In the genomic region with DNA sequence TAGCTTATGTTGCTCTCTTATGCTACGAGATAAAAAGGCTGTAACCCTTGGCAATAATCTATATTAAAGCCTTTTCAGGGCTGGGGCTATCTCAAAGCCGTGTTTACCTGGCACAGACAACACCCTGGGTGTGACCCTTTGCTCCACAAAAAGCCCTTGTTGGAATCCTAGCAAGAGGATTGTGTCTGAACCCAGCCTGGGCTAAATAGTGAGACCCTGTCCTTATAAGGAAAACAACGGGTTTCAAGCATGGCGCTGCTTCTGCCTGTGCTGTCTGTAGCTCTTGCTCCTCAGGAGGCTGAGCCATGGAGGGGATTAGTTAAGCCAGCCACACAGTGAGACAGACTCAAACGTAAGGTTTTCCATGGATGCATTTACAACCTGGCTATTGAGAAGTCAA, we compare ENCODE assay signal across 19 mouse cellular contexts. TPM values are rescaled to one million over a fixed set of nuclear protein-coding genes. Genes with fewer than 3 reads are reported as not detected.
DNase-seq lines count a peak whose midpoint lies in the region; ATAC-seq and TF ChIP-seq lines count a peak whose summit lies in the region.
"Had no signal": no experiment of that assay in that cellular context is flagged by ENCODE, and none has a peak within 500 bp of the region (broad histone marks: within the 10 kb centered on the region; RNA-seq: fewer than 3 reads in every experiment).

No protein-coding gene starts in this region.

- H3K27ac ChIP-seq in intestine, embryonic 14.5 days (ENCODE audit: low read depth) = no peak overlapping the region
- no peak overlapping the region for H3K27ac ChIP-seq in intestine, postnatal 0 days (ENCODE audit: low read depth, low read length)
- peak overlapping the region; percentile 33; the same call in 1 of the 2 replicates for H3K27ac ChIP-seq in ES-E14 (ENCODE audit: insufficient read depth, low read depth, low read length, poor library complexity, severe bottlenecking)
- H3K27ac ChIP-seq: embryonic facial prominence, embryonic 15.5 days; forebrain, embryonic 12.5 days had no signal

- 72% methylated on average over 5 of the region's 5 CpGs for WGBS in intestine, embryonic 14.5 days
- 55% methylated on average over 5 of the region's 5 CpGs for WGBS in intestine, postnatal 0 days

- no peak for ATAC-seq in intestine, embryonic 14.5 days (replicated peaks; ENCODE audit: low FRiP score, low TSS enrichment, low read depth)
- ATAC-seq in intestine, postnatal 0 days = no peak
- ATAC-seq: hindbrain, embryonic 16.5 days; inflammation-experienced regulatory T-cells, adult 6 months had no signal

- no peaks in the 10 kb centered on the region for H3K9me3 ChIP-seq in intestine, embryonic 14.5 days (ENCODE audit: control insufficient read depth, low read length)
- no peaks in the 10 kb centered on the region for H3K9me3 ChIP-seq in intestine, postnatal 0 days (ENCODE audit: control insufficient read depth)
- no peaks in the 10 kb centered on the region for H3K9me3 ChIP-seq in ES-E14 (ENCODE audit: control insufficient read depth, insufficient read depth, low read depth, low read length)
- H3K9me3 ChIP-seq: embryonic facial prominence, embryonic 15.5 days; forebrain, embryonic 12.5 days; heart, embryonic 12.5 days had no signal

- DNase-seq in intestine, embryonic 14.5 days (ENCODE audit: low spot score) = peak; percentile 49
- no peak for DNase-seq in ES-E14 (ENCODE audit: low read depth, low spot score)
- peak; percentile 63 for DNase-seq in R1 (ENCODE audit: low read depth, low spot score)
- DNase-seq in kidney, postnatal 10 days = no peak
- DNase-seq in urinary bladder, postnatal 36 days (ENCODE audit: low spot score in 2 of 2) = no peak
- DNase-seq: adrenal gland, adult 8-10 months; adrenal gland, postnatal 36 days; cerebellum, adult 11 months; cerebellum, adult 8-10 months; cerebellum, postnatal 14 days; embryo, embryonic 11 days; gastrocnemius, postnatal 10 days had no signal

- H3K4me3 ChIP-seq in intestine, embryonic 14.5 days (ENCODE audit: low read depth, low read length) = no peak overlapping the region
- no peak overlapping the region for H3K4me3 ChIP-seq in intestine, postnatal 0 days (ENCODE audit: low read depth, low read length)
- no peak overlapping the region for H3K4me3 ChIP-seq in ES-E14 (ENCODE audit: insufficient read depth in 1 of 2, low read depth in 1 of 2, low read length in 2 of 2, poor library complexity in 1 of 2, severe bottlenecking in 1 of 2)
- H3K4me3 ChIP-seq: embryonic facial prominence, embryonic 15.5 days; erythroblast, embryonic 14.5 days; forebrain, embryonic 12.5 days; heart, embryonic 12.5 days had no signal

- H3K4me2 ChIP-seq in intestine, embryonic 14.5 days (ENCODE audit: low read length) = no peak overlapping the region
- no peak overlapping the region for H3K4me2 ChIP-seq in intestine, postnatal 0 days (replicated peaks; ENCODE audit: low read depth)
- H3K4me2 ChIP-seq: embryonic facial prominence, embryonic 15.5 days; forebrain, embryonic 12.5 days; heart, embryonic 12.5 days had no signal

- H3K27me3 ChIP-seq in intestine, embryonic 14.5 days (replicated peaks; ENCODE audit: control insufficient read depth, insufficient read depth, low read length) = no peaks in the 10 kb centered on the region
- no peaks in the 10 kb centered on the region for H3K27me3 ChIP-seq in intestine, postnatal 0 days (replicated peaks; ENCODE audit: control insufficient read depth, insufficient read depth, low read length)
- H3K27me3 ChIP-seq: embryonic facial prominence, embryonic 15.5 days; forebrain, embryonic 12.5 days; heart, embryonic 12.5 days had no signal

- TF ChIP-seq CTCF in intestine, postnatal 0 days (IDR thresholded peaks at IDR 0.05; ENCODE audit: low read depth) = no peak

- H3K36me3 ChIP-seq in intestine, embryonic 14.5 days (ENCODE audit: control insufficient read depth, insufficient read depth, low read length) = peaks cover 9% of the 10 kb centered on the region
- peaks cover 13% of the 10 kb centered on the region for H3K36me3 ChIP-seq in intestine, postnatal 0 days (ENCODE audit: control insufficient read depth, insufficient read depth)
- H3K36me3 ChIP-seq in ES-E14 (ENCODE audit: control insufficient read depth, insufficient read depth, low read length, poor library complexity, severe bottlenecking) = no peaks in the 10 kb centered on the region

- no peaks in the 10 kb centered on the region for H3K4me1 ChIP-seq in intestine, embryonic 14.5 days (replicated peaks; ENCODE audit: control insufficient read depth, insufficient read depth, low read length)
- no peaks in the 10 kb centered on the region for H3K4me1 ChIP-seq in intestine, postnatal 0 days (replicated peaks; ENCODE audit: control insufficient read depth, insufficient read depth, low read length)
- H3K4me1 ChIP-seq in ES-E14 (ENCODE audit: control insufficient read depth in 2 of 2, insufficient read depth in 2 of 2, low read length in 2 of 2, poor library complexity in 1 of 2) = peaks cover 0 to 10% of the 10 kb centered on the region in 2 experiments; a peak in 2 of 4 replicates
- H3K4me1 ChIP-seq: embryonic facial prominence, embryonic 15.5 days; forebrain, embryonic 12.5 days; heart, embryonic 12.5 days had no signal

- in situ Hi-C loops in ES-E14 (cut with MboI; ENCODE audit: low sequenced_read_pairs in 2 of 2, unreplicated experiment in 2 of 2) = no loop called here

- no peak overlapping the region for H3K9ac ChIP-seq in intestine, embryonic 14.5 days (ENCODE audit: low read length)
- H3K9ac ChIP-seq in intestine, postnatal 0 days (ENCODE audit: low read depth, low read length) = no peak overlapping the region
- H3K9ac ChIP-seq in ES-E14 (ENCODE audit: insufficient read depth, low read depth, low read length, poor library complexity, severe bottlenecking) = no peak overlapping the region
- H3K9ac ChIP-seq: embryonic facial prominence, embryonic 15.5 days; forebrain, embryonic 12.5 days; heart, embryonic 12.5 days had no signal

TF ChIP-seq in ES-E14, 5 proteins besides CTCF, POLR2A, EP300 and RAD21:
- TF ChIP-seq ZNF384 (IDR thresholded peaks at IDR 0.05; ENCODE audit: low read depth, low read length) = no peak
- TF ChIP-seq HCFC1 (IDR thresholded peaks at IDR 0.05; ENCODE audit: borderline replicate concordance, insufficient read depth, low read length) = no peak
- TF ChIP-seq ZC3H11A (IDR thresholded peaks at IDR 0.05; ENCODE audit: borderline replicate concordance, low read depth, low read length) = no peak
- no peak for TF ChIP-seq CHD2 (IDR thresholded peaks at IDR 0.05; ENCODE audit: low read depth, low read length)
- no peak for TF ChIP-seq MAFK (IDR thresholded peaks at IDR 0.05; ENCODE audit: insufficient read depth, low read depth, low read length)

RNA-seq across cellular contexts. Expression of a gene that starts 31.8 kb away (rescaled TPM):
- 145 and 146 TPM in 2 replicates for polyA plus RNA-seq in intestine, embryonic 14.5 days (2014; fragmentation: Nextera tagmentation; extraction: Ambion mirVana)
- 87.1 and 95.3 TPM in 2 replicates for polyA plus RNA-seq in intestine, postnatal 0 days (2015; fragmentation: Nextera tagmentation; extraction: Ambion mirVana)
- 27.1 and 37.0 TPM in 2 replicates for total RNA-seq in ES-E14 (2012; rRNA removed)

Comparison
In these comparisons a context has a peak if more than half of its experiments do, and no peak if none do; other contexts are left out.
1. DNase-seq: peak in intestine, embryonic 14.5 days (single experiment) and R1 (single experiment); none in ES-E14 (single experiment), kidney, postnatal 10 days (single experiment) and urinary bladder, postnatal 36 days (0 of 2).